Mouse (Mus musculus): ENCODE data around the gene Fam229a.
A peak's percentile ranks its signal among the peaks of the same experiment; 100 is the strongest.
"Not testable (repeated sequence)": the region's sequence is repeated elsewhere in the genome, so short reads cannot be mapped to it uniquely, and the experiment has no call there.

The Fam229a gene

DNA sequence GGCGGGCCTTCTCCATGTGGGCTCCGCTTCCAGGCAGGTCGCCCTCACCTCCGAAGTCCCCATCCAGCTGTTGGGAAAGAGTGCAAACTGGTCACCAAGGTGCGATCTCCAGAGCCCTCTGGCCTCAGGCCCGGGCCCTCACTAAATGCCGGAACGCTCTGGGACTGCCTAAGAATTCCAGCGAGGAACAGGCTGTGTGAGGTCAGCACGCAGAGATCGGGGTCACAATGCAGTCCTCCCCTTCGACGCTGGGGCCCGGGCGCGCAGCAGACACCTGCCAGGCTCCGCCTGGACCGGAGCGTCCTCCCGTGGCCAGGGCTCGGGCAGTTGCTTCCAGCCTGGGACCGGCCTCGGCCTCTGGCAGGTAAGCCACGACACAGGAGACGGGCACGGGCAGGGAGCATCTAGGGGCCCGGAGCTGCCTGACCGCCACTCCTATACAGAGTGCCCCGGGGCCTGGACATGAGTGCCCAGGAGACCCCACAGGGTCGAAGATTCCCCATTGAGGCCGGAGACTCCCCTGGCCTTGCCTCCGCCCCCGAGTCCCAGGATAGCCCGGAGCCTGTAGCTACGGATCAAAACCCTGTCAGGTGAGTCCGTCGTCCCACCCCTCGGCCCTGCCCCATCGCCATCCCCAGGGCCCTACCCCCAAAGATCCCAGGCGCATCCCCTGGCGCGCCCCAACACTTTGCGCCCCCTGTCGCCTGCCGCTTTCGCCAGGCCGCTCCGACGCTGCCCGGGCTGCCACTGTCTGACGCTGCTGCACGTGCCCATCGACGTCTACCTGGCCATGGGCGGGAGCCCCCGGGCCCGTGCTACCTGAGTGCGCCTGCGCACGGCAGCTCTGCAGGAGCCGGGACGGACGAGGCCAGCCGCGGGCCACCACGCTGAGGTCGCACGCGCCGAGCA lies at the start of gene Fam229a, which contains the start of gene Tssk3:
TSS of gene Fam229a (plus strand) at position 219 of the 909 bp plus-strand sequence.
TSS of gene Tssk3 (minus strand) at position 51 of the 909 bp plus-strand sequence.
- DNase-seq (ENCODE audit: low spot score in 2 of 2): peak in 1 of 2 experiments; percentile 66

DNA sequence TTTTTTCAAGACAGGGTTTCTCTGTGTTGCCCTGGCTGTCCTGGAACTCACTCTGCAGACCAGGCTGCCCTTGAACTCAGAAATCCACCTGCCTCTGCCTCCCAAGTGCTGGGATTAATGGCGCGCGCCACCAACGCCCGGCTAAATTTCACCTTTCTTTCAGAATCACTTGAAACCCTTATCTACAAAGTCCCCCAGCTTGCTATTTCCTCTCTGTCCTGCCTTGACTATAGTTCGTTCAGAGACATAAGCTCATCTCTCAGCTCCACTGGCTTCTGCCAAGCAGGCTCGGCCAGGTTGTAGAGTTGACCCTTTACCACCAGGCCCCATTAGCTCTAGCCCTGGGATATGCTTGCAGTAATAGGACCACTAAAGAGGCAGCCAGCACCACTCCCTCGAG lies 43.6 kb upstream of the Fam229a start:
- DNase-seq (ENCODE audit: low spot score in 2 of 2): no peak

DNA sequence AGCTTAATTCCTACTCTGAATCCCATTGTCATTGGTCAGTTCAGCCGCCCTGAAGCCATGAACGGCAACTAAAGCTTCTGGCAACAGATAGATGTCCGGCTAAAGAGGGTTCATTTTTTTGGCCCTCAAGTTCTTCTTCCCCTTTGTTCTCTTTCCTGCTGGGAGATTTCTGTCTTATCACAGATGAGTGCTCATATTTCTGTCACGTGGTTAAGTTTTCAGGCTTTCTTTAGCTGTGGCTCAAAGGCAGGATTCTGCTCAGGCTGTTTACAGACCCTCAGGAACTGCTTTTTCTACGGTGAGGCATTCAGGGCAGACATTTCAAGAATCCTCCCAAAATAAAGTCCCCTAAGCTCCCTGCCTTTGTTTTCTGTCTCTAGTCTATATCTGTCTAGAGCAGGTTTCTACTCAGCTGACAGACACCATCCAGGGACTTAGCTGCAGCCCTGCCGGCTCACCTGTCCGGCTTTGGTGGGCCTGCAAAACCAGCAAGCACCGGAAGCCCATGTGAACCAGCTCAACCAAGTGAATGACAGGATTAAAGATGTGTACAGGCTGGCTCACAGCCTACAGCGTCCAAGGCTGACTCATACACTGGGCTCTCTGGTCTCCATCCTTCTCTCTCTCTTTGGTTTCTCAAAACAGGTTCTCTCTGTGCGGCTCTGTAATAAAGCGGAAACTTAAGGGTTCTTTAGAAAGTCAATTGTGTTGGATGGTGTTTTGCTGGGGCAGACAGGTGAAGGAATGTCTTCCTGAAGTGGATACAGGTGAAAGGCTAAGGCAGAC lies 43.0 kb upstream of the Fam229a start:
- no peak for DNase-seq (ENCODE audit: low spot score in 2 of 2)

DNA sequence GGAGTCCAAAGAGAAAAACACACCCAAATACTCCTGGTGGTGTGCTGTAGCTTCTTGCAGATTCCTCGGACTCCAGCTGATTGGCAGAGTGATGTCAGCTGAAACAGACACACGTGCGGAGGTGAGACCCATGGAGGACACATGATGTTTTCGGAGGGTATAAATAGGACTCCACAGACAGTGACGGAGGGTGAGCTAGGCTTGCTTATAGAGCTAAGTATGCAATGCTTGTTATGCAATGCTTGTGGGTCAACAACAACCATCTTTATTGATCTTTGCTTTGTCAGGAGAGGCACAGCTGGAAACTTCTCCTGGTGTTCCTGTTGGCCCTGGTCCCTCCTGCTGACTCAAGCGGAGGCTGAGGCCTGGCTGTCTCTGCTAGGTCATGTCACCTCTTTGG lies 42.3 kb upstream of the Fam229a start:
- no peak for DNase-seq (ENCODE audit: low spot score in 2 of 2)

DNA sequence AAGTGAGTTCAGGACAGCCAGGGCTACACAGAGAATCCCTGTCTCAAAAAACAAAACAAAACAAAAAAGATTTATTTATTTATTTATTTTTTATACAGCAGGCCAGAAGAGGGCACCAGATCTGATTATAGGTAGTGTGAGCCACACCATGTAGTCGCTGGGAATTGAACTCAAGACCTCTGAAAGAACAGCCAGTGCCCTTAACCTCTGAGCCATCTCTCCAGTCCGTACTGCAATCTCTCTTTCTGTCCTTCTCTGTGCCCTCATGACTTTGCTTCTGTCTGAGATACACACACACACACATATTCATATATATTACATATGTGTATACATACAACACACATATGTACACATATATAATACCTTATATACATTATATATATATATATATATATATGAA lies 40.1 kb upstream of the Fam229a start:
- no peak for DNase-seq (ENCODE audit: low spot score in 2 of 2)

DNA sequence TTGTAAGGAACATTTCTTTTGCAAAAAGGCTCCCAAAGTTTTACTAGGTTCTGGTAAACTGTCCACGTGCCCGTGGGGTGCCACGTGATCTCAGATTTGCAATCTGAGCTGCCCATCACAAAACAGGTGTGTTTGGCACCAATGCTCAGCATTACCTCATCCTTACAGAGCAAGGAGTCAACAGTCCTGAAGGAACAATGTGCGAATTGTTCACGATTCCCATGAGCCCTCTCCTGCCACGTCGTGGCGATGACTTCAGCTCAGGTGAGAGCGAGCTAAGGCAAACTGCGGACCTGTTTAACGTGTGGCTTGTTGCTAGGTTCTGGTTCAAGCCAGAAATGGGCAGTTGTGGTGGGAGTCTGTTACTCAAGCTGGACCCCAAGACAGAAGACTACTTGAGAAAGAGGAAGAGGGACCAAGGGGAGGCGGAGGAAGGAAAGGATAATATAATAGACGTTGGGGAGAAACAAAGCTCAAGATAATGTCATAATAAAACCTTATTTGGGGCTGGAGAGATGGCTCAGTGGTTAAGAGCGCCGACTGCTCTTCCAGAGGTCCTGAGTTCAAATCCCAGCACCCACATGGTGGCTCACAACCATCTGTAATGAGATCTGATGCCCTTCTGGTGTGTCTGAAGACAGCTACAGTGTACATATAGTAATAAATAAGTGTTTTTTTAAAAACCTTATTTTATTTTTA lies 39.4 kb upstream of the Fam229a start:
- no peak for DNase-seq (ENCODE audit: low spot score in 2 of 2)

DNA sequence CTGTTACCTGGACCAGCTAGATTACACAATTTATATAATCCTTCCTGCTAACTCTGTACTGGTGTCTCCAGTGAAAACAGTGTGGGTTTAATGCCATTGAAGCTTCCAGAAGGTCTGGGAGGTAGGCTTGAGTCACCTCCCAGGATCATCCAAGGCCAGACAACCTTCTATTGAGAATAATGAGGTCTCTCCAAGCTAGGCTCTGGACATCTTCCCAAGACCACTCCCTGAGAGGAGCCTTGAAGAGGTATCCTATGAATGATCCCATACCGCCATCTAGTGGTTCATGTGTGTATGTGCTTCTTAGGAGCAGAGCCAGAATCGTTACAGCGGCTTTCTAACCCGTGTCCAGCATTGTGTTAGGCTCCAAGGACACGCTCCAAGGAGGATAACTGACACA lies 35.7 kb upstream of the Fam229a start:
- peak; percentile 74 to 80 for DNase-seq (ENCODE audit: low spot score in 2 of 2)

DNA sequence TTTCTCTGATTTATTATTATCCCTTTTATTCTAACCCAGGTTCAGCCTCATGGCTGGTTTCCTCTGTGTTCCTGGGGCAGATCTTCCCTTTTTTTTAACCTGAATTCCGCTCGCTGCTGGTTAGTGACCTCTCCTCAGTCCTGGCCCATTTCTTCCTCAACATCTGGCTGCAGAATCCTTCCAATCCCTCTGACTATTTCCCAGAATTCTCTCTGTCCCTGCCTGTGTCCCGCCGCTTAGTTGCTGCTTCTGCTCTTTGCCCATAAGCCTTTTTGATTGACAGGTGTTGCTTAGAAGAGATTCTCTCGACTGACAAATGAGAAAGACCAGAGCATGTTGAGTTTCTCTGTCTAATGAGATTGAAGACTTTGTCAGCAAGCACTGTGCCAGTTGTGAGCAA lies 34.9 kb upstream of the Fam229a start:
- no peak for DNase-seq (ENCODE audit: low spot score in 2 of 2)

DNA sequence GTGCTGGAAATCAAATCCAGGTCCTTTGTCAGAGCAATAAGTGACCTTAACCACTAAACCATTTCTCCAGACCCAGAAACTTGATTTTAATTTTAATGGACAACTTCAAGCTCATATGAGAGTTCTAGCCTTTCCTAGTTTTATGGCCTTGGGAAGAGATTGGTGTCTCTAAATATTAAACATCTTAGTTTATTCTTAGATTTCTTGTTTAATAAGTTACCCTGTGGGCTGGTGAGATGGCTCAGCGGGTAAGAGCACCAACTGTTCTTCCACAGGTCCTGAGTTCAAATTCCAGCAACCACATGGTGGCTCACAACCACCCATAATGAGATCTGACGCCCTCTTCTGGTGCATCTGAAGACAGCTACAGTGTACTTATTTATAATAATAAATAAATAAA lies 33.7 kb upstream of the Fam229a start:
- DNase-seq (ENCODE audit: low spot score in 2 of 2): not testable (repeated sequence)

DNA sequence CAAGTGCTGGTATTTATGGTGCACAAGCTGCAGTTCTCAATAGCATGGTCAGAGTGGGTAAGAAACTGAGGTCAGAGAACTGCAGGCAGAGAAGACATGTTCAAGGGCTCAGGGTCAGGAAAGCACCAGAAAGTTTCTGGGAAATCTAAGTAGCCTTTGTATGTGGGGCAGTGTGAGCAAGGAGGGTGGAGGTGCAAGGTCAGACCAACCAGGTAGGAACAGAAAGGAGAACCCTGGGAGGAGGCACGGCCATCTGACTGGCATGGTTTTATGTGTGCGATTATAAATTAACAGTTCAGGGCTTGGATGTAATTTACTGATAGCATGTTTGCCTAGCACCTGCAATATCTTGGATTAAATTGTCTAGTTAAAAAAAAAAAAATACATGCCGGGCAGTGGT lies 31.3 kb upstream of the Fam229a start:
- DNase-seq (ENCODE audit: low spot score in 2 of 2): no peak

DNA sequence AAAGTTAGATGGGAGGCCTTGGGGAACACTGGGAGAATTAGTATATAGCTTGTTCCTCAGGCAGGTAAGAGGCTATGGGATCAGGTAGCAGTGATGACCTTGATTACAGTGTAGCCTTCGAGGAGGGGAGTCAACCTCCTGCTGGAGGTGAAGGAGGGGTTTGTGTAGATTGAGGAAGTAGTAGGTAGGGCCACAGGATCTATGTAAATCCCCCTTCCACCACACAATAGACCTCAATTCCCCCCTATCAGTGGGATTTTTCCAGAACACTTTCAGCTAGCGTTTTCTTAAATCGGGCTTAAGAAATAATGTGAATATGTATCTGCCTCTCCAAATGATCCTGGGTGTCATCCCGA lies 30.2 kb upstream of the Fam229a start:
- DNase-seq (ENCODE audit: low spot score in 2 of 2): no peak

DNA sequence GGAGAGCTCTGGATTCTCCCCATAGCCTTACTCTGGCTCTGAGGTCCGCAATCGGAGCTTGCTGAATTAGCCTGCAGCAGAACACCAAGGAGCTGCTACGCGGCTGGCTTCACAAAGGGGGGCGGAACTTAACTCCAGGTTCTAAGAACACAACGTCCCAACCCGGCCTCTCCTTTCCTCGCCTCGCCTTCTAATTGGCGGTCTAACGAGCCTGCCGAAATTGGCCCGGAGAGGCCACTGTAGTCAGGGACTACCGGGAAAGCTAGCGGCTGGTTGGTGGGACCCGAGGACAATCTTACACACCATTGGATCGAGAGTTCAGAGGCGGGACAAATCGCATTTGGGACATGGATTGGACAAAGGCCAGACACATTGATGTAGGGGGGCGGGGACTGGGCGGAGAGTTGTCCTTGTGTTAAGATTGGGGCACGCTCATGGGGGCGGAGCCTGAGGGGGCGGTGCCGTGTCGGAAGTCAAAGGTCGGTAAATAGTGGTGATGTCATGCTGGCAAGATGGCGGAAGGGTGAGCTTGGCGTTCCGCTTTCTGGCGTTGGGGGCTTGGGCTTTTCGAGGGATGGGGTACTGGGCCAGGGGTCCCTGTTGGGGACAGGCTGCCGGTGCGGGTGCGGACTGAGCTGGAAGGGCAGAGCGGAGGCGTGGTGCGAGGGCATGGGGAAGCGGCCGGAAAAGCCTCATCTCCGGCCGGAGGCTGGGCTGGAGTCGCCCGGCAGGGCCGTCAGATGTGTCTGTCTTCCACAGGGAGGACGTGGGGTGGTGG lies 29.6 kb upstream of the Fam229a start, which contains the start of gene Bsdc1:
TSS of gene Bsdc1 (plus strand) at position 399 of the 778 bp plus-strand sequence.
- DNase-seq (ENCODE audit: low spot score in 2 of 2): peak; percentile 99 to 100

DNA sequence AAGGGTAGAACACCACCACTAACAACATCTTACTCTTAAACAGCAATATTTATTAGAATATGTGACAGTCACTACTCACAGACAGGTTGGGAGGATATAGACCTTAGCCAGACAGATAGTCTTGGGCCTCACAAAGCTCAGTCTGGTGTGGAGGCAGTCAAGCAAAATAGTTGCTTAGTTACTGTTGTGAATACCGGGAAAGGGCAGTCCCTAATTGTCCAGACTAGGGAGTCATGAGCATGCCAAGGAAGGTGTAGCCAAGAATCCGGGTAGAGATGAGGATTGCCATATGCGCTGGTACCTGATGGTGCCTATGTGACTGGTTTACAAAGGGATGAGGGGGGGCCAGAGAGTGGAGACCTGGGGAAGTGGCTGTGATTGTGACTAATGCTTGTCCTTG lies 28.9 kb upstream of the Fam229a start:
- DNase-seq (ENCODE audit: low spot score in 2 of 2): no peak

DNA sequence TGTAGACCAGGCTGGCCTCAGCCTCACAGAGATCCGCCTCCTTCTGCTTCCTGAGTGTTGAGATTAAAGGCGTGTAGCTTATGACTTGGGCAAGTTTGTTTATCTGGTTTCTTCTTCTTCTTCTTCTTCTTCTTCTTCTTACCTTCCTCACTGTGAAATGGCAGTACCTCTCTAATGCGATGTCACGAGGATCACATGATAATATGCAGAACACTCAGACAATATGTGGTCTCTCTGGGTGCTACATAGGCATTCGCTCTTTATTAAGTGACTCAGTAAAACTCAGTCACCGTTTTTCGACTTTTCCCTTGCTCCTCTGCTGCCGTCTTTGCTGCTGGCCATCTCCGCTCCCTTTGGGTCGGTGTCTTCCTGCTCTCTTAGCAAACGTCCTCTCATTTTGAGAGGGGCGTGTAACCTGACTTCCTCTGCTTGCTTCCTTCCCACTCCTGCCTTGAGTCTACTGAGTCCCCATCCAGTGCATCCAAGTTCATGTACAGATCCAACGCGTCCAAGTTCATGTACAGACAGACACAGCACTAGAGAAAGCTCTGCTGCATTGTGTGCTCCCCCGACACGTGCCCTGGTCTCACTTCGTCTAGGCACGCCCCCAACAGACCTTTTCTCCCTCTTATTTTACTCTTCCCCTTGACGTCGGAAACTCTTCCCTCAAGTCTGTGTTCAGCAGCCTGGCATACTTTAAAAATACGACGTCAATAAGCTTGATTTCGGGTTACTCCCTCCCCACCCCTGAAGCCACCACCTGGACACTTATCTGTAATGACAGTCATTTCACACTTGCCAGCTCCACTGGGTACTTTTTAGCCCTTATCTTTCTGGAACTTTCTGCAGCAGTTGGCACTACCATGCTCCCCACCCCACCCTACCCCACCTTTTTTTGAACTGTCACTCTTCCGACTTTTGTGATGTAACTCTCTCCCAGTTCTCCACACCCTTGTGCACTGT lies 27.6 kb upstream of the Fam229a start:
- DNase-seq (ENCODE audit: low spot score in 2 of 2): no peak

DNA sequence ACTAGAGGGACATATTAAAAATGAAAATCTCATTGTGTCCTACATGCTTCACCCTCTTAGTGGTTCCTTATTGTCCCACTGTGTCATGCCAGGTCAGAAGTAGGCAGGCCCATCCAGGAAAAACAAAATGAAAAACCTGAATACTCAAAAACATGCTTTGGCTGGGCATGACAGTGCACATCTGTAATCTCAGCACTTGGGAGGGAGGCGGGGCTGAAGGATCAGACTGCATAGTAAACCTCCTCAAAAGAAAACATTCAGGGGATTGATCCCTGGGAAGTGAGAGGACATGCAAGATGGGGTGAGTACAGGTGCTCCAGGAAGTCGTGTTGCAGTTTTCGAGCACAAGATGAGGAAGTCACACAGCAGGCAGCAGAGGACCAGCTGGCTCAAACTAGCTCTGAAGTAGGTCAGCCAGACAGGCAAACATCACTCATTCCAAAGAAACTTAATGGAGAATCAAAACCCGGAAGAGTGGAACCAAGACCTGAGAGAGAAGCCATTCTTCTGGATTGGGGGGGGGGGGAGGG lies 26.6 kb upstream of the Fam229a start:
- no peak for DNase-seq (ENCODE audit: low spot score in 2 of 2)

DNA sequence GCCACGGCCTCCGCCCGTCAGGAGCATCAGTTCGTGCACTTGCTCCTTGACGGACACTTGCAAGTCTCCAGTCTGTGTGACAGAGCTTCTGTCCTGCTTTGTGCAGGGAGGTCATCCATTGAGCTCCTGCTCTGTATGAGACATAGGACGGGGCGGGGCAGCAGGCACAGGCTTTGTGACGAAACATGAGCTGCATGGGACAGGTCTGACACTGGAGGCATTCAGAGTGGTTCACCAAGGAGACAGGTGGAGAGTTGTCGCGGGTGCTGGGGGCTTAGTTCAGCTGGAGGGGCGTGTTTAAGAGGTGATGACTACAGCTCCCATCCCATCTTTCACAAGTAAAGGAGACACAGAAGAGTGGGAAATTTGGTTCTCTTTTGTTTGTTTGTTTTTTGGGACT lies 14.9 kb upstream of the Fam229a start:
- DNase-seq (ENCODE audit: low spot score in 2 of 2): no peak

DNA sequence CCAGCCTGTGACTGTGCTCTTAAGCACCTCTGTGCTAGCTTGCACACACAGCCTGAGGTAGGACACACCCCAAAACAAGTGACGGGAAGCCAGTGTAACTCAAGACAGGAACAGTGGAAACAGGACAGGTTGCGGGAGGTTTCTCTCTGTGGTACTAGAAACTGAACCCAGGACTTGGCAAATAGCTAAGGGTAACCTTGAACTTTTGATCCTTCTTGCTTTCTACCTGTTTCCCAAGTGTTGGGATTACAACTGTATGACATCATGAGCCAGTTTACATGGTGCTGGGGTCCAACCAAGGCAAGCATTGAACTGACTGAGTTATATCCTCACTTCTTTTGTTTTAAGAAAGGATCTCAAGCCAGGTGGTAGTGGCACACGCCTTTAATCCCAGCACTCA lies 11.1 kb upstream of the Fam229a start:
- no peak for DNase-seq (ENCODE audit: low spot score in 2 of 2)

DNA sequence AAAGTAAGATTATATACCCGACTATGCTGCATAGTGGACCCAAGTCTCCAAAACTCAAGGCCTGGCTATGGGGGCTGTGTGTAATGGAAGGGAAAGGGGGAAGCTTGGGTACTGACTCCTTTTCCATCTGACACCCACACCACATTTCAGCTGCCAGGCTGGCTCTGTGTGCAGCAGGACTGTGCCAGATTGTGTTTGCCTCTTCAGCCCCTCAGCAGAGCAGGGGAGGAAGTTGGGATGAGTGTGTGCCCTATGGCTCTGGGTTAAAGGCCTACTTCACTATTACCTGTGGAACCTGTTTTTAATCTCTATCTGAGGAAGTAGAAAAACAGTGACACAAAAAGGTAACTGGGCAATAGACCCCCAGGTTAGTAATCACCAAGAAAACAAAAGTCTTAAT lies 9.9 kb upstream of the Fam229a start:
- no peak for DNase-seq (ENCODE audit: low spot score in 2 of 2)

DNA sequence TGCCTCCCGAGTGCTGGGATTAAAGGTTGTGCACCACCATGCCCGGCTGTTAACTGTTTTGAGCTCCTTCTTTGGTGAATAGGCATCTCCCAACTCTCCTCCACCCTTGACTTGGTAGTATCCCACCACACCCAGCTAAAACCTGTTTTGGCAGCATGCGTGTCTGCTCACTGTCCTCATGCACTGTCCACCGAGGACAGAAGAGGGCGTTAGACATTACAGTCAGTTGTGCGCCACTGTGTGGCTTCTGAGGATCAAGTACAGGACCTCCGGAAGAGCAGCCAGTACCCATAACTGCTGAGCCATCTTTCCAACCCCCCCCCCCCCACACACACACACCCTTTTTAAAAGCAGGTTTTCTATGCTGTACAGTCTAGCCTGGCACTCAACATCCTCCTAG lies 3.7 kb downstream of the Fam229a start:
- no peak for DNase-seq (ENCODE audit: low spot score in 2 of 2)
